Mouse (Mus musculus): ENCODE results near the gene Kif6. TPM values are rescaled to one million over a fixed set of nuclear protein-coding genes. Genes with fewer than 3 reads are reported as not detected.

The Kif6 gene
- polyA plus RNA-seq, 1 experiment: 0.34 TPM

- Histone ChIP-seq H3K36me3 (ENCODE audit: control insufficient read depth, insufficient read depth, low read length) (no peaks in the 10 kb centered on the region), H3K4me3 (ENCODE audit: insufficient read depth, low read depth, low read length) (no peak overlapping the region), H3K4me1 (ENCODE audit: control insufficient read depth, insufficient read depth, low read length) (no peaks in the 10 kb centered on the region), H3K27me3 (replicated peaks; ENCODE audit: control insufficient read depth, insufficient read depth, low read length) (no peaks in the 10 kb centered on the region; the same call in 1 of the 2 replicates), H3K27ac (ENCODE audit: insufficient read depth, low read depth, low read length) (no peak overlapping the region)
- no peak for DNase-seq
- no peak for TF ChIP-seq CTCF (conservative IDR thresholded peaks at IDR 0.05; ENCODE audit: insufficient read depth, insufficient read length, low read depth, low read length)
- TF ChIP-seq POLR2A (IDR thresholded peaks at IDR 0.05; ENCODE audit: low read depth, low read length): no peak
- WGBS: 84% methylated on average over 14 of the region's 14 CpGs
These were observed 128.9 kb downstream of the Kif6 start for GRCm38 (mm10) chr17:49743580-49744463.

- no peak overlapping the region for H3K27ac ChIP-seq (ENCODE audit: insufficient read depth, low read depth, low read length)
- no peak for DNase-seq
- no peaks in the 10 kb centered on the region for H3K4me1 ChIP-seq (ENCODE audit: control insufficient read depth, insufficient read depth, low read length)
- no peaks in the 10 kb centered on the region for H3K36me3 ChIP-seq (ENCODE audit: control insufficient read depth, insufficient read depth, low read length)
- H3K4me3 ChIP-seq (ENCODE audit: insufficient read depth, low read depth, low read length): no peak overlapping the region
- H3K27me3 ChIP-seq (replicated peaks; ENCODE audit: control insufficient read depth, insufficient read depth, low read length): no peaks in the 10 kb centered on the region; the same call in 1 of the 2 replicates
- TF ChIP-seq POLR2A (IDR thresholded peaks at IDR 0.05; ENCODE audit: low read depth, low read length) (no peak), CTCF (conservative IDR thresholded peaks at IDR 0.05; ENCODE audit: insufficient read depth, insufficient read length, low read depth, low read length) (no peak)
- 45% methylated on average over 6 of the region's 6 CpGs for WGBS
These were observed 136.0 kb downstream of the Kif6 start for GRCm38 (mm10) chr17:49750889-49751324.

- no peak overlapping the region for H3K4me3 ChIP-seq (ENCODE audit: insufficient read depth, low read depth, low read length)
- H3K4me1 ChIP-seq (ENCODE audit: control insufficient read depth, insufficient read depth, low read length): no peaks in the 10 kb centered on the region
- H3K27me3 ChIP-seq (replicated peaks; ENCODE audit: control insufficient read depth, insufficient read depth, low read length): no peaks in the 10 kb centered on the region
- WGBS: 89% methylated on average over 7 of the region's 7 CpGs
- TF ChIP-seq CTCF (conservative IDR thresholded peaks at IDR 0.05; ENCODE audit: insufficient read depth, insufficient read length, low read depth, low read length): no peak
- no peak for TF ChIP-seq POLR2A (IDR thresholded peaks at IDR 0.05; ENCODE audit: low read depth, low read length)
- DNase-seq: no peak
- H3K27ac ChIP-seq (ENCODE audit: insufficient read depth, low read depth, low read length): no peak overlapping the region
- no peaks in the 10 kb centered on the region for H3K36me3 ChIP-seq (ENCODE audit: control insufficient read depth, insufficient read depth, low read length)
These were observed 138.9 kb downstream of the Kif6 start for GRCm38 (mm10) chr17:49753874-49754273.

- no peaks in the 10 kb centered on the region for H3K27me3 ChIP-seq (replicated peaks; ENCODE audit: control insufficient read depth, insufficient read depth, low read length)
These were observed 141.9 kb downstream of the Kif6 start for GRCm38 (mm10) chr17:49756862-49757261.

GRCm38 (mm10) chr17:49759047-49759446 is 144.1 kb downstream of the Kif6 start:
- H3K4me1 ChIP-seq (ENCODE audit: control insufficient read depth, insufficient read depth, low read length): no peaks in the 10 kb centered on the region
- H3K27me3 ChIP-seq (replicated peaks; ENCODE audit: control insufficient read depth, insufficient read depth, low read length): no peaks in the 10 kb centered on the region
- H3K27ac ChIP-seq (ENCODE audit: insufficient read depth, low read depth, low read length): no peak overlapping the region
- H3K36me3 ChIP-seq (ENCODE audit: control insufficient read depth, insufficient read depth, low read length): no peaks in the 10 kb centered on the region
- TF ChIP-seq POLR2A (IDR thresholded peaks at IDR 0.05; ENCODE audit: low read depth, low read length): no peak
- TF ChIP-seq CTCF (conservative IDR thresholded peaks at IDR 0.05; ENCODE audit: insufficient read depth, insufficient read length, low read depth, low read length): no peak
- no peak for DNase-seq
- 78% methylated on average over 4 of the region's 4 CpGs for WGBS
- H3K4me3 ChIP-seq (ENCODE audit: insufficient read depth, low read depth, low read length): no peak overlapping the region

More at GRCm38 (mm10) chr17:49756862-49757261, 141.9 kb downstream of the Kif6 start:
- Histone ChIP-seq H3K4me3 (ENCODE audit: insufficient read depth, low read depth, low read length) (no peak overlapping the region), H3K4me1 (ENCODE audit: control insufficient read depth, insufficient read depth, low read length) (no peaks in the 10 kb centered on the region), H3K36me3 (ENCODE audit: control insufficient read depth, insufficient read depth, low read length) (no peaks in the 10 kb centered on the region), H3K27ac (ENCODE audit: insufficient read depth, low read depth, low read length) (no peak overlapping the region)
- TF ChIP-seq CTCF (conservative IDR thresholded peaks at IDR 0.05; ENCODE audit: insufficient read depth, insufficient read length, low read depth, low read length) (no peak), POLR2A (IDR thresholded peaks at IDR 0.05; ENCODE audit: low read depth, low read length) (no peak)
- no peak for DNase-seq
- WGBS: 78% methylated on average over 19 of the region's 19 CpGs

- no peak for DNase-seq
- H3K4me3 ChIP-seq (ENCODE audit: insufficient read depth, low read depth, low read length): no peak overlapping the region
- TF ChIP-seq CTCF (conservative IDR thresholded peaks at IDR 0.05; ENCODE audit: insufficient read depth, insufficient read length, low read depth, low read length): no peak
- no peak for TF ChIP-seq POLR2A (IDR thresholded peaks at IDR 0.05; ENCODE audit: low read depth, low read length)
- H3K4me1 ChIP-seq (ENCODE audit: control insufficient read depth, insufficient read depth, low read length): no peaks in the 10 kb centered on the region
- no peaks in the 10 kb centered on the region for H3K36me3 ChIP-seq (ENCODE audit: control insufficient read depth, insufficient read depth, low read length)
- no peak overlapping the region for H3K27ac ChIP-seq (ENCODE audit: insufficient read depth, low read depth, low read length)
- H3K27me3 ChIP-seq (replicated peaks; ENCODE audit: control insufficient read depth, insufficient read depth, low read length): no peaks in the 10 kb centered on the region
- 53% methylated on average over 11 of the region's 11 CpGs for WGBS
These were observed 146.3 kb downstream of the Kif6 start for GRCm38 (mm10) chr17:49761260-49761659.

- TF ChIP-seq CTCF (conservative IDR thresholded peaks at IDR 0.05; ENCODE audit: insufficient read depth, insufficient read length, low read depth, low read length) (no peak), POLR2A (IDR thresholded peaks at IDR 0.05; ENCODE audit: low read depth, low read length) (no peak)
These were observed 146.9 kb downstream of the Kif6 start for GRCm38 (mm10) chr17:49761838-49762237.

More at GRCm38 (mm10) chr17:49761838-49762237, 146.9 kb downstream of the Kif6 start:
- no peaks in the 10 kb centered on the region for H3K27me3 ChIP-seq (replicated peaks; ENCODE audit: control insufficient read depth, insufficient read depth, low read length)
- no peaks in the 10 kb centered on the region for H3K4me1 ChIP-seq (ENCODE audit: control insufficient read depth, insufficient read depth, low read length)
- H3K4me3 ChIP-seq (ENCODE audit: insufficient read depth, low read depth, low read length): no peak overlapping the region
- H3K27ac ChIP-seq (ENCODE audit: insufficient read depth, low read depth, low read length): no peak overlapping the region
- no peak for DNase-seq
- WGBS: 58% methylated on average over 8 of the region's 8 CpGs
- no peaks in the 10 kb centered on the region for H3K36me3 ChIP-seq (ENCODE audit: control insufficient read depth, insufficient read depth, low read length)
